Mouse (Mus musculus) hindbrain, embryonic 11.5 days (tissue): ENCODE measurements around the gene Smim17. TPM values are rescaled to one million over a fixed set of nuclear protein-coding genes. Genes with fewer than 3 reads are reported as not detected.
"Not testable (repeated sequence)": the region's sequence is repeated elsewhere in the genome, so short reads cannot be mapped to it uniquely, and the experiment has no call there.

ENCODE experiments used
- ATAC-seq: fragments of 200-750 bp; cut with Nextera tagmentation; 2 replicates; pipeline ENCODE4 v1.8.0; 2017; ENCODE audit warnings: mild to moderate bottlenecking, moderate TSS enrichment, moderate library complexity; ENCODE audit not compliant: low FRiP score
- DNase-seq: peaks from one replicate; pipeline ENCODE4 v3.0.0-alpha.2; 2015; ENCODE audit warnings: low spot score
- H3K27ac ChIP-seq: fragments of 300-500 bp; sonication (generic); 2 replicates; pipeline ENCODE4 v1.5.1; 2014; ENCODE audit warnings: mild to moderate bottlenecking, low read depth, low read length
- H3K27me3 ChIP-seq: fragments of 300-500 bp; sonication (generic); 2 replicates; pipeline ENCODE4 v1.6.1; 2014; ENCODE audit warnings: mild to moderate bottlenecking, low read length, moderate library complexity, mixed read lengths; ENCODE audit not compliant: control insufficient read depth, insufficient read depth
- H3K36me3 ChIP-seq: fragments of 300-500 bp; sonication (generic); 2 replicates; pipeline ENCODE4 v1.6.1; 2014; ENCODE audit warnings: mild to moderate bottlenecking, low read length, moderate library complexity, mixed read lengths; ENCODE audit not compliant: control insufficient read depth, insufficient read depth
- H3K4me1 ChIP-seq: fragments of 300-500 bp; sonication (generic); replicated peaks from 2 replicates; pipeline ENCODE4 v1.6.1; 2014; ENCODE audit warnings: low read length, mixed read lengths; ENCODE audit not compliant: control insufficient read depth, insufficient read depth
- H3K4me2 ChIP-seq: fragments of 300-500 bp; sonication (generic); replicated peaks from 2 replicates; pipeline ENCODE4 v1.6.1; 2014; ENCODE audit warnings: mild to moderate bottlenecking, low read depth, low read length
- H3K4me3 ChIP-seq: fragments of 300-500 bp; sonication (generic); 2 replicates; pipeline ENCODE4 v1.5.1; 2014; ENCODE audit warnings: low read depth, low read length
- H3K9ac ChIP-seq: fragments of 300-500 bp; sonication (generic); 2 replicates; pipeline ENCODE4 v1.6.1; 2014; ENCODE audit warnings: low read depth, low read length
- H3K9me3 ChIP-seq: fragments of 300-500 bp; sonication (generic); 2 replicates; pipeline ENCODE4 v1.6.1; 2016; ENCODE audit warnings: low read length; ENCODE audit not compliant: control insufficient read depth
- WGBS: fragments of 180-500 bp; shearing (Covaris S2); extraction: QIAGEN DNeasy Blood & Tissue Kit; methylation state at CpG from one replicate; pipeline ENCODE4 v1.1.7; 2014; 5-methylcytosine and 5-hydroxymethylcytosine counted together
- polyA plus RNA-seq: library from polyadenylated mRNA; unstranded; fragments of >200 nt; fragmentation: Nextera tagmentation; extraction: Ambion mirVana; gene quantifications from 2 replicates; pipeline ENCODE4 v1.2.1, GENCODE M21; 2014

The Smim17 gene
- polyA plus RNA-seq, 1 experiment from 2014 or later, result 0.76 TPM

- DNase-seq, result no peak
- H3K9ac ChIP-seq, result no peak overlapping the region
- H3K4me1 ChIP-seq, result no peaks in the 10 kb centered on the region
- no peak overlapping the region for H3K4me3 ChIP-seq
- no peak overlapping the region for H3K27ac ChIP-seq
- H3K9me3 ChIP-seq, result no peaks in the 10 kb centered on the region
- 84% methylated on average over 5 of the region's 5 CpGs for WGBS
- no peaks in the 10 kb centered on the region for H3K36me3 ChIP-seq
- H3K27me3 ChIP-seq, result no peaks in the 10 kb centered on the region
- ATAC-seq, result no peak
- no peak overlapping the region for H3K4me2 ChIP-seq
Observed at GRCm38 (mm10) chr7:6367185-6367584, 31.3 kb upstream of the Smim17 start.

- not testable (repeated sequence) for H3K4me1 ChIP-seq, H3K9me3 ChIP-seq, DNase-seq, ATAC-seq, H3K27me3 ChIP-seq, H3K4me3 ChIP-seq, H3K9ac ChIP-seq, H3K27ac ChIP-seq, H3K36me3 ChIP-seq, H3K4me2 ChIP-seq
- 83% methylated on average over 5 of the region's 5 CpGs for WGBS
Observed at GRCm38 (mm10) chr7:6368146-6368545, 30.4 kb upstream of the Smim17 start.

DNA sequence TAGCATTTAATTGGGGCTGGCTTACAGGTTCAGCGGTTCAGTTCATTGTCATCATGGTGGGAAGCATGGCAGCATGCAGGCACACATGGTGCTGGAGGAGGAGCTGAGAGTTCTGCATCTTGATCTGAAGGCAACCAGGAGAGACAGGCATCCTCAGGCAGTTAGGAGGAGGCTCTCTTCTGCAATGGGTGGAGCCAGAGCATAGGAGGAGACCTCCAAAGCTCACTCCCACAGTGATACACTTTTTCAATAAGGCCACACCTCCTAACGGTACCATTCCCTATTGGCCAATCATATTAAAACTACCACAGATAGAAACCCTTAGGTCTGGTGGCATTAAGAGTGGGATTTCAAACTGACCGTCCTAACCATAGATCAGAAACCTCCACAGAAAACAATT, 29.1 kb upstream of the Smim17 start:
- no peak overlapping the region for H3K4me3 ChIP-seq
- no peak overlapping the region for H3K27ac ChIP-seq
- 88% methylated on average over 3 of the region's 3 CpGs for WGBS
- ATAC-seq (no peak), DNase-seq (no peak)
- H3K4me2 ChIP-seq, result no peak overlapping the region
- H3K9ac ChIP-seq, result no peak overlapping the region
- H3K27me3 ChIP-seq, result no peaks in the 10 kb centered on the region
- H3K4me1 ChIP-seq, result no peaks in the 10 kb centered on the region
- H3K36me3 ChIP-seq, result no peaks in the 10 kb centered on the region
- no peaks in the 10 kb centered on the region for H3K9me3 ChIP-seq

DNA sequence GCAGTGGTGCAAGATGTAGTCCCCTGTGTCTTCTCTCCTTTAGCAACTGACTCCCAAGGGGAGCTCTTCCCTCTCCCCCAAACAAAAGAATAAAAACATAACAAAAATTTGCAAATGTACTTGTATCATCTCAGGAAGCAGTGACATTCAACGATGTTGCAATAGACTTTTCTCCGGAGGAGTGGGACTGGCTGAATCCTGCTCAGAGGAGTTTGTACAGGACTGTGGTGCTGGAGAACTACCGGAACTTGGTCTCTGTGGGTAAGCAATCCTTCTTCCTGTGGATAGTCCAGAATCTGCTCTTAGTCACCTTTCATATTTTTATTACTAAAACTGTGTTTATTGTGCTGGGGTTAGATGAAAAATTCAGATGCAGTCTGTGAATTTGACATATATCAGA, 25.5 kb upstream of the Smim17 start:
- no peak overlapping the region for H3K27ac ChIP-seq
- H3K27me3 ChIP-seq, result no peaks in the 10 kb centered on the region
- no peak overlapping the region for H3K9ac ChIP-seq
- WGBS, result 97% methylated on average over 3 of the region's 3 CpGs
- no peaks in the 10 kb centered on the region for H3K36me3 ChIP-seq
- no peak overlapping the region for H3K4me3 ChIP-seq
- DNase-seq (no peak), ATAC-seq (no peak)
- no peaks in the 10 kb centered on the region for H3K4me1 ChIP-seq
- H3K4me2 ChIP-seq, result no peak overlapping the region
- no peaks in the 10 kb centered on the region for H3K9me3 ChIP-seq

GRCm38 (mm10) chr7:6378441-6378840, 20.1 kb upstream of the Smim17 start:
- Histone ChIP-seq H3K4me2 (no peak overlapping the region), H3K27me3 (no peaks in the 10 kb centered on the region), H3K9me3 (no peaks in the 10 kb centered on the region), H3K9ac (no peak overlapping the region), H3K4me1 (no peaks in the 10 kb centered on the region), H3K27ac (no peak overlapping the region), H3K4me3 (no peak overlapping the region), H3K36me3 (no peaks in the 10 kb centered on the region)
- WGBS, result 91% methylated on average over 8 of the region's 8 CpGs
- DNase-seq (no peak), ATAC-seq (no peak)

DNA sequence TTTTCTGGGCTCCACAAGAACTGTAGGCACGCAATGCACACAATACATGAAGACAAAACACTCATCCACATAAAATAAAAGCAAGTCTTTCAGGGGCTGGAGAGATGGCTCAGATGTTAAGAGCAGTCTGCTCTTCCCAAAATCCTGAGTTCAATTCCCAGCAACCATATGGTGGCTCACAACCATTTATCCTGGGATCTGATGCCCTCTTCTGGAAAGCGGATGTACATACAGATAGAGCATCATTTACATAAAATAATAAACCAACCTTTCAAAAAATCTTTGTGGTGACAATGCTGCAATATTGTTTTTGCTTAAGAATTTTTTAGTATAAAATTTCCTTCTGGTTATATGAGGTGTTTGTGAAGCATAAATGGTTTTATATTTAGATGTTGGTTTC, 17.1 kb upstream of the Smim17 start:
- Histone ChIP-seq H3K27me3 (no peaks in the 10 kb centered on the region), H3K36me3 (no peaks in the 10 kb centered on the region), H3K4me3 (no peak overlapping the region), H3K27ac (no peak overlapping the region), H3K9me3 (no peaks in the 10 kb centered on the region), H3K9ac (no peak overlapping the region), H3K4me2 (no peak overlapping the region), H3K4me1 (no peaks in the 10 kb centered on the region)
- WGBS, result 70% methylated on average over 2 of the region's 2 CpGs
- DNase-seq (no peak), ATAC-seq (no peak)

- under 1% methylated on average over 23 of the region's 28 CpGs for WGBS
- Histone ChIP-seq H3K9ac (peak within 1 kb of the TSS; percentile 67), H3K4me3 (peak within 1 kb of the TSS; percentile 59), H3K4me2 (peak within 1 kb of the TSS; percentile 70), H3K36me3 (no peaks in the 10 kb centered on the region), H3K9me3 (no peaks in the 10 kb centered on the region), H3K27me3 (no peaks in the 10 kb centered on the region), H3K27ac (no peak within 1 kb of the TSS; the same call in 1 of the 2 replicates), H3K4me1 (no peaks in the 10 kb centered on the region)
- ATAC-seq, result peak; percentile 97
- peak; percentile 97 for DNase-seq
Observed at GRCm38 (mm10) chr7:6383044-6383455, 15.5 kb upstream of the Smim17 start, which contains the start of gene Zfp28. Gene Zfp28 (plus strand): TSS chr7:6383295.

DNA sequence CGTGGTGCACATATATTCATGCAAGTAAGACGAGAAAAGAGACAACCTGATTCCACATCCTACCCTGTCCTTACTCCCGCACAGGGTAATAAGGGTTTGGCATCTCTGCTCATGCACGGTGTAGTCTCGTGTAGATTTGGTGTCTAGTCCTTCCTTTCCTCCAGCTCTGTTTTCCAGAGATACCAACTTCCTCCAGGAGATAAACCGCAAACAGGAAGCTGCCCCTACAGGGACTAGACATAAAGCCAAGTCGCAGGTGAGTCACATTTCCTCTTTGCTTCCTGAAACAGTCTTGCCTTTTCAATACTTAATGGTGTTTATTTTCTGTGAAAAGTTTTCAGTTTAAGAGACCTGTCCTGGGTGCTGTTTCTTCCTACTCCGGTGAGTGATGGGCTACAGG, 14.5 kb upstream of the Smim17 start:
- peak; percentile 15; the same call in 1 of the 2 replicates for ATAC-seq
- H3K36me3 ChIP-seq, result no peaks in the 10 kb centered on the region
- WGBS, result 70% methylated on average over 8 of the region's 8 CpGs
- no peak for DNase-seq
- no peaks in the 10 kb centered on the region for H3K27me3 ChIP-seq
- H3K4me2 ChIP-seq, result peak overlapping the region; percentile 70
- peak overlapping the region; percentile 59 for H3K4me3 ChIP-seq
- no peak overlapping the region for H3K27ac ChIP-seq
- no peaks in the 10 kb centered on the region for H3K4me1 ChIP-seq
- H3K9ac ChIP-seq, result peak overlapping the region; percentile 67
- no peaks in the 10 kb centered on the region for H3K9me3 ChIP-seq

DNA sequence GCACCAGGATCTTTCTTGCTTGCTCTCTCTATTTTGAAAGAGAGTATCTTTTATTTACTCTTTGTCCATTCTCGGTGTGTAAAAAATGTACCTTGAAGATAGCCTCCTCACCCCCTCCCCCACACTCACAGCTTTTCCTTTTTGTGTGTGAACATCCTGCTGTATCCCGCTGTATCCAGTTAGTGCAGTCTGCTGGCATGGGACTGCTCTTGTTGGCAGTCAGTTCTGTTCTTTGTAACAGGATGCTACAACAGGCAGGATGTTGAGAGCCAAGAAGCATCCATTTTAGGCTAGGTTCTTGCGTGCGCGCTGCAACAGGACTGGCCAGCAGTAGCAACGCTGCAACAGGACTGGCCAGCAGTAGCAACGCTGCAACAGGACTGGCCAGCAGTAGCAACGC, 11.5 kb upstream of the Smim17 start:
- H3K27ac ChIP-seq, result no peak overlapping the region
- H3K9ac ChIP-seq, result no peak overlapping the region
- no peaks in the 10 kb centered on the region for H3K9me3 ChIP-seq
- H3K4me3 ChIP-seq, result no peak overlapping the region
- no peak for DNase-seq
- WGBS, result 94% methylated on average over 8 of the region's 8 CpGs
- no peak for ATAC-seq
- no peaks in the 10 kb centered on the region for H3K36me3 ChIP-seq
- no peaks in the 10 kb centered on the region for H3K4me1 ChIP-seq
- H3K4me2 ChIP-seq, result no peak overlapping the region
- H3K27me3 ChIP-seq, result no peaks in the 10 kb centered on the region
